Mouse (Mus musculus) mouse embryonic stem cell (cell line): ENCODE results near the gene Ptgfrn.

Experiments used
- in situ Hi-C, 2 experiments: fragments of 300-500 bp; cut with MboI; formaldehyde crosslinking; loops; 1 replicate in 1 of 2; 3 replicates in 1 of 2; pipeline ENCODE4 v1.14.3; 2019 to 2020; ENCODE audit warnings: low sequenced_read_pairs in 2 of 2, low pct_unique_long_range_greater_than_20kb in 1 of 2, mixed read lengths in 1 of 2; ENCODE audit not compliant: unreplicated experiment in 1 of 2

Ptgfrn gene

GRCm38 (mm10) chr3:101110043-101110837, at the start of gene Ptgfrn:
Gene Ptgfrn, minus strand, starts transcription at chr3:101110278.
- in situ Hi-C loops, result no loop called here

- in situ Hi-C loops, result no loop called here
These were observed 49.6 kb upstream of the Ptgfrn start for GRCm38 (mm10) chr3:101159701-101160100.

- in situ Hi-C loops, result no loop called here
These were observed 44.0 kb upstream of the Ptgfrn start for GRCm38 (mm10) chr3:101154067-101154466.

GRCm38 (mm10) chr3:101153341-101153740, 43.3 kb upstream of the Ptgfrn start:
- in situ Hi-C loops, result no loop called here

GRCm38 (mm10) chr3:101146126-101146772, 36.2 kb upstream of the Ptgfrn start:
- in situ Hi-C loops, result no loop called here

GRCm38 (mm10) chr3:101145292-101146046, 35.4 kb upstream of the Ptgfrn start:
- in situ Hi-C loops, result no loop called here

GRCm38 (mm10) chr3:101144366-101144948, 34.4 kb upstream of the Ptgfrn start:
- in situ Hi-C loops, result no loop called here

GRCm38 (mm10) chr3:101143465-101143864, 33.4 kb upstream of the Ptgfrn start:
- in situ Hi-C loops, result no loop called here

- in situ Hi-C loops, result no loop called here
These were observed 31.8 kb upstream of the Ptgfrn start for GRCm38 (mm10) chr3:101141864-101142263.

GRCm38 (mm10) chr3:101139958-101140357, 29.9 kb upstream of the Ptgfrn start:
- in situ Hi-C loops, result no loop called here

- in situ Hi-C loops, result no loop called here
These were observed 26.4 kb upstream of the Ptgfrn start for GRCm38 (mm10) chr3:101136483-101136882.

GRCm38 (mm10) chr3:101134861-101135260, 24.8 kb upstream of the Ptgfrn start:
- in situ Hi-C loops, result no loop called here

GRCm38 (mm10) chr3:101132981-101133380, 22.9 kb upstream of the Ptgfrn start:
- in situ Hi-C loops, result no loop called here

- in situ Hi-C loops, result no loop called here
These were observed 21.7 kb upstream of the Ptgfrn start for GRCm38 (mm10) chr3:101131772-101132171.

- in situ Hi-C loops, result no loop called here
These were observed 20.4 kb upstream of the Ptgfrn start for GRCm38 (mm10) chr3:101130526-101130925.

- in situ Hi-C loops, result no loop called here
These were observed 19.5 kb upstream of the Ptgfrn start for GRCm38 (mm10) chr3:101129620-101130019.

GRCm38 (mm10) chr3:101129090-101129489, 19.0 kb upstream of the Ptgfrn start:
- in situ Hi-C loops, result no loop called here

GRCm38 (mm10) chr3:101127766-101128165, 17.7 kb upstream of the Ptgfrn start:
- in situ Hi-C loops, result no loop called here

- in situ Hi-C loops, result no loop called here
These were observed 14.6 kb upstream of the Ptgfrn start for GRCm38 (mm10) chr3:101124716-101125115.
